Mouse (Mus musculus) liver, postnatal 0 days (tissue): Measurements from ENCODE around the gene Spocd1. TPM values are rescaled to one million over a fixed set of nuclear protein-coding genes. Genes with fewer than 3 reads are reported as not detected.

Experiments used
- ATAC-seq: fragments of 200-750 bp; cut with Nextera tagmentation; 2 replicates; pipeline ENCODE4 v1.8.0; 2017; ENCODE audit warnings: mild to moderate bottlenecking, moderate library complexity
- DNase-seq: peaks from one replicate; pipeline ENCODE4 v3.0.0-alpha.2; 2016
- H3K27ac ChIP-seq: fragments of 300-500 bp; sonication (generic); 2 replicates; pipeline ENCODE4 v1.5.1; 2014; ENCODE audit warnings: antibody characterized with exemption, moderate library complexity, mild to moderate bottlenecking, low read depth
- H3K27me3 ChIP-seq: fragments of 300-500 bp; sonication (generic); 2 replicates; pipeline ENCODE4 v1.6.1; 2014; ENCODE audit warnings: low read length, control low read depth, mixed read lengths; ENCODE audit not compliant: insufficient read depth
- H3K36me3 ChIP-seq: fragments of 300-500 bp; sonication (generic); replicated peaks from 2 replicates; pipeline ENCODE4 v1.6.1; 2014; ENCODE audit warnings: mild to moderate bottlenecking, control low read depth, low read length, moderate library complexity, mixed read lengths; ENCODE audit not compliant: insufficient read depth
- H3K4me1 ChIP-seq: fragments of 300-500 bp; sonication (generic); 2 replicates; pipeline ENCODE4 v1.6.1; 2014; ENCODE audit warnings: antibody characterized with exemption, mild to moderate bottlenecking, control low read depth; ENCODE audit not compliant: insufficient read depth
- H3K4me2 ChIP-seq: fragments of 300-500 bp; sonication (generic); 2 replicates; pipeline ENCODE4 v1.6.1; 2014; ENCODE audit warnings: low read depth, mild to moderate bottlenecking, low read length, moderate library complexity, mixed read lengths
- H3K4me3 ChIP-seq: fragments of 300-500 bp; sonication (generic); 2 replicates; pipeline ENCODE4 v1.5.1; 2014; ENCODE audit warnings: low read depth, low read length
- H3K9ac ChIP-seq: fragments of 300-500 bp; sonication (generic); replicated peaks from 2 replicates; pipeline ENCODE4 v1.6.1; 2014; ENCODE audit warnings: mild to moderate bottlenecking, moderate library complexity
- H3K9me3 ChIP-seq: fragments of 300-500 bp; sonication (generic); 2 replicates; pipeline ENCODE4 v1.6.1; 2016; ENCODE audit warnings: mild to moderate bottlenecking, control low read depth, low read length, mixed read lengths
- CTCF ChIP-seq: sonication (generic); IDR thresholded peaks from 2 replicates; pipeline ENCODE4 v1.5.1; 2016; ENCODE audit warnings: antibody characterized with exemption, low read depth
- EP300 ChIP-seq: IDR thresholded peaks from 2 replicates; pipeline ENCODE4 v1.6.1; 2016; ENCODE audit warnings: antibody characterized with exemption, low read depth, mild to moderate bottlenecking
- WGBS: fragments of 180-500 bp; shearing (Covaris S2); extraction: QIAGEN DNeasy Blood & Tissue Kit; methylation state at CpG from one replicate; pipeline ENCODE4 v1.1.7; 2014; ENCODE audit not compliant: insufficient replicate concordance; 5-methylcytosine and 5-hydroxymethylcytosine counted together
- polyA plus RNA-seq: library from polyadenylated mRNA; unstranded; fragments of >200 nt; fragmentation: Nextera tagmentation; extraction: Ambion mirVana; gene quantifications from 2 replicates; pipeline ENCODE4 v1.2.1, GENCODE M21; 2015

The Spocd1 gene
- polyA plus RNA-seq, 1 experiment from 2014 or later, result not detected

- ATAC-seq, result no peak
- Histone ChIP-seq H3K4me1 (peaks cover under 1% of the 10 kb centered on the region; the same call in 1 of the 2 replicates), H3K9me3 (no peaks in the 10 kb centered on the region), H3K4me3 (no peak overlapping the region), H3K9ac (no peak overlapping the region), H3K27ac (no peak overlapping the region), H3K27me3 (peaks cover 23% of the 10 kb centered on the region), H3K36me3 (no peaks in the 10 kb centered on the region), H3K4me2 (no peak overlapping the region)
- no peak for DNase-seq
- WGBS, result 83% methylated on average over 5 of the region's 5 CpGs
- no peak for TF ChIP-seq CTCF
- no peak for TF ChIP-seq EP300
Measured at GRCm38 (mm10) chr4:129993213-129993612, 64.2 kb downstream of the Spocd1 start.

GRCm38 (mm10) chr4:129993944-129994695 lies 65.1 kb downstream of the Spocd1 start:
- DNase-seq, result no peak
- ATAC-seq, result no peak
- H3K4me3 ChIP-seq, result no peak overlapping the region
- no peak overlapping the region for H3K9ac ChIP-seq
- TF ChIP-seq EP300 (no peak), CTCF (no peak)
- no peaks in the 10 kb centered on the region for H3K4me1 ChIP-seq
- H3K27ac ChIP-seq, result no peak overlapping the region
- no peaks in the 10 kb centered on the region for H3K36me3 ChIP-seq
- H3K27me3 ChIP-seq, result peaks cover 22% of the 10 kb centered on the region
- no peaks in the 10 kb centered on the region for H3K9me3 ChIP-seq
- no peak overlapping the region for H3K4me2 ChIP-seq
- WGBS, result 86% methylated on average over 16 of the region's 16 CpGs

GRCm38 (mm10) chr4:129994728-129995127 lies 65.7 kb downstream of the Spocd1 start:
- Histone ChIP-seq H3K9me3 (no peaks in the 10 kb centered on the region), H3K9ac (no peak overlapping the region), H3K27ac (no peak overlapping the region), H3K4me2 (no peak overlapping the region), H3K27me3 (peaks cover 19% of the 10 kb centered on the region; the same call in 1 of the 2 replicates), H3K4me1 (no peaks in the 10 kb centered on the region), H3K36me3 (no peaks in the 10 kb centered on the region), H3K4me3 (no peak overlapping the region)
- TF ChIP-seq CTCF, result no peak
- no peak for TF ChIP-seq EP300
- DNase-seq (no peak), ATAC-seq (no peak)
- WGBS, result 78% methylated on average over 5 of the region's 5 CpGs

- H3K4me1 ChIP-seq, result no peaks in the 10 kb centered on the region
- H3K9me3 ChIP-seq, result no peaks in the 10 kb centered on the region
- no peak for TF ChIP-seq CTCF
- no peak for TF ChIP-seq EP300
- DNase-seq (no peak), ATAC-seq (no peak)
- 71% methylated on average over 8 of the region's 8 CpGs for WGBS
- no peak overlapping the region for H3K4me3 ChIP-seq
- no peaks in the 10 kb centered on the region for H3K36me3 ChIP-seq
- H3K27me3 ChIP-seq, result peaks cover 19% of the 10 kb centered on the region; the same call in 1 of the 2 replicates
- H3K9ac ChIP-seq, result no peak overlapping the region
- no peak overlapping the region for H3K27ac ChIP-seq
- H3K4me2 ChIP-seq, result no peak overlapping the region
Measured at GRCm38 (mm10) chr4:129995255-129995654, 66.2 kb downstream of the Spocd1 start.

GRCm38 (mm10) chr4:129996015-129996414 lies 67.0 kb downstream of the Spocd1 start:
- Histone ChIP-seq H3K4me2 (no peak overlapping the region), H3K9ac (no peak overlapping the region), H3K27ac (no peak overlapping the region), H3K27me3 (peaks cover 15% of the 10 kb centered on the region; the same call in 1 of the 2 replicates), H3K4me1 (no peaks in the 10 kb centered on the region), H3K9me3 (no peaks in the 10 kb centered on the region), H3K36me3 (no peaks in the 10 kb centered on the region), H3K4me3 (no peak overlapping the region)
- DNase-seq (no peak), ATAC-seq (no peak)
- WGBS, result 57% methylated on average over 4 of the region's 4 CpGs
- TF ChIP-seq CTCF, result peak; percentile 33
- no peak for TF ChIP-seq EP300

DNA sequence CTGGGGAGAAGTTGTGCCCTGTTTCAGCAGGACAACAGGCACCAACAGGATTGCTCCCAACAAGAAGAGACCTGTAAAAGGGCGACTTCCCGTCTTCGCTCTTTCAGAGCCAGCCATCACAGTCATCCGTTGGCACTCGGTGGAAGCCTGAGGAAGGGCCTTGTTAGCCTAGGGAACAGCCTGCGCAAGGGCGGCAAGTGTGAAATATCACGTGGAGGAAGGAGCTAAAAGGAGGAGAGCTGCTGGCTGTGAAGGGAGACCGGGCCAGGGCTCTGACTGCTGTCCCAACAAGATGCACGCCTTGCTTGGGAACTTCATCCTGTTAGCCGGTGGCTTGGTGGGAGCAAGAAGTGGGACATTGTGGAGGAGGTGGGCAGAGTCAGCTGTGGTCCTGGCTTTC lies 69.1 kb downstream of the Spocd1 start:
- Histone ChIP-seq H3K27me3 (peaks cover 12% of the 10 kb centered on the region; the same call in 1 of the 2 replicates), H3K27ac (no peak overlapping the region), H3K4me1 (no peaks in the 10 kb centered on the region), H3K9me3 (no peaks in the 10 kb centered on the region), H3K4me3 (no peak overlapping the region), H3K4me2 (no peak overlapping the region), H3K36me3 (no peaks in the 10 kb centered on the region), H3K9ac (no peak overlapping the region)
- WGBS, result 51% methylated on average over 11 of the region's 11 CpGs
- no peak for DNase-seq
- no peak for ATAC-seq
- TF ChIP-seq CTCF (no peak), EP300 (no peak)
